Mouse (Mus musculus): ENCODE data around the gene Mapkapk3. TPM values are rescaled to one million over a fixed set of nuclear protein-coding genes. Genes with fewer than 3 reads are reported as not detected.

The Mapkapk3 gene
- polyA plus RNA-seq, 1 experiment from 2014 or later = 24.8 TPM

DNA sequence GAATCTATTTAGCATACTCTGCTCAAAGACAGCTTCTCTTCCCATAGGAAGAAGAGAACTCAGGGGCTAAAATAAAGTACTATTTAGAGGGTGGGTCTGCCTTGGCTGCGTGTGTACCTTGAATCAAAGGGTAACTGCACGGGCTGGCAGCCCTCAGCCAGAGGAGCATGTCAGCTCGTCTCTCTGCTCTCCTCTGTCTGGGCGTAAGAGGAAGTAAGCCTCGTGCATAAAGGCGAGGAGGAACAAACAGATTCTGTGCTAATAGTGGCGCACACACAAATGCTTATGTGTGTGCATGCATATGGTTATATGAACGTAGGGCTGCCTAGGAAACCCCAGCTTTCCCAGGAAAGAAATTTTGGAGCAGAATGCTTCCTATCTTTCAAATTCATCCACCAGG lies 28.8 kb downstream of the Mapkapk3 start:
- WGBS = 54% methylated on average over 8 of the region's 8 CpGs
- Histone ChIP-seq H3K9me3 (ENCODE audit: control insufficient read depth, low read depth, low read length) (no peaks in the 10 kb centered on the region), H3K27ac (ENCODE audit: low read length) (no peak overlapping the region), H3K9ac (replicated peaks; ENCODE audit: low read depth, low read length) (no peak overlapping the region), H3K36me3 (ENCODE audit: control insufficient read depth, insufficient read depth, low read length) (no peaks in the 10 kb centered on the region), H3K27me3 (ENCODE audit: control insufficient read depth, insufficient read depth, low read length) (no peaks in the 10 kb centered on the region), H3K4me3 (ENCODE audit: low read depth, low read length) (no peak overlapping the region), H3K4me1 (ENCODE audit: control insufficient read depth, insufficient read depth, low read length) (no peaks in the 10 kb centered on the region), H3K4me2 (replicated peaks; ENCODE audit: low read depth, low read length) (no peak overlapping the region)
- no peak for ATAC-seq (ENCODE audit: insufficient number of reproducible peaks, insufficient read depth, low FRiP score, low read depth)

DNA sequence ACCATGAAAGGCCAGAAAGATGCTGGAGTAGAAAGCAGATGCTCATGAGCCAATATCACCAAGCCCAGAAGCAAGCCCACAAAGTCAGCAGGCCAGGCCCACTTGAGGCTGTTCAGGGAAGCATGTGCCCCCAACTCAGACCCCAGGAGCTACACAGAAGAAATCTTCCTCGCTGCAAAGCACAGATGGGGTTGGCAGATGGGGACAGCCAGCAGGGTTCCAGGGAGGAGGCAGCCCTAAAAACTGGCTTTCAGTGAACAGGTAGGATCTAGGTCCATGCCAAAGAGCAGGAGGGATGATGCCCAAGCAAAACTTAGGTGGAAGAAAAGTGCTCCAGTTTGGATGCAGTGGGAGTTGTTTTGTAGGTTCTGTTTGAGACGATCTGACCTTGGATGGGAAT lies 29.2 kb downstream of the Mapkapk3 start:
- 75% methylated on average over 2 of the region's 2 CpGs for WGBS
- no peaks in the 10 kb centered on the region for H3K4me1 ChIP-seq (ENCODE audit: control insufficient read depth, insufficient read depth, low read length)
- no peak overlapping the region for H3K27ac ChIP-seq (ENCODE audit: low read length)
- no peaks in the 10 kb centered on the region for H3K27me3 ChIP-seq (ENCODE audit: control insufficient read depth, insufficient read depth, low read length)
- no peak overlapping the region for H3K4me2 ChIP-seq (replicated peaks; ENCODE audit: low read depth, low read length)
- no peak overlapping the region for H3K9ac ChIP-seq (replicated peaks; ENCODE audit: low read depth, low read length)
- H3K4me3 ChIP-seq (ENCODE audit: low read depth, low read length) = no peak overlapping the region
- no peaks in the 10 kb centered on the region for H3K36me3 ChIP-seq (ENCODE audit: control insufficient read depth, insufficient read depth, low read length)
- no peaks in the 10 kb centered on the region for H3K9me3 ChIP-seq (ENCODE audit: control insufficient read depth, low read depth, low read length)
- ATAC-seq (ENCODE audit: insufficient number of reproducible peaks, insufficient read depth, low FRiP score, low read depth) = no peak

DNA sequence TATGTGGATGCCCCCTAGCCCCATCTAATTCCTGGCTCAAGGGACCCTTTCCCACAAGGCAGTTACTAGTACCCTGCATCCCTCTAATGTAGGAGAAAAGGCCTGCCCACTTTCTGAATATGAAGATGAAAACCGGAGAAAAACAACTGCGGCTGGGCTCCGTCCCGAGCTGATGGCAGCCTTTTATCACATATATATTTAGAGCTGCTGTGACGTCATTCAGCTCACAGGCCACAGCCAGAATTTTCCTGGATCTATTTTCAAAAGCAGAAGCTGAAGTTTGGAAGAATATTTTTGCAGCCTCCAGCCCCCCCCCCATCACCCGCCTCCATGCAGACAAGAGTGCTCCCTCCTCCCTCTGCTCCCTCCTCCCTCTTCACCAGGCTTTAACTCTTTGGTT lies 30.1 kb downstream of the Mapkapk3 start:
- no peaks in the 10 kb centered on the region for H3K4me1 ChIP-seq (ENCODE audit: control insufficient read depth, insufficient read depth, low read length)
- ATAC-seq (ENCODE audit: insufficient number of reproducible peaks, insufficient read depth, low FRiP score, low read depth) = no peak

DNA sequence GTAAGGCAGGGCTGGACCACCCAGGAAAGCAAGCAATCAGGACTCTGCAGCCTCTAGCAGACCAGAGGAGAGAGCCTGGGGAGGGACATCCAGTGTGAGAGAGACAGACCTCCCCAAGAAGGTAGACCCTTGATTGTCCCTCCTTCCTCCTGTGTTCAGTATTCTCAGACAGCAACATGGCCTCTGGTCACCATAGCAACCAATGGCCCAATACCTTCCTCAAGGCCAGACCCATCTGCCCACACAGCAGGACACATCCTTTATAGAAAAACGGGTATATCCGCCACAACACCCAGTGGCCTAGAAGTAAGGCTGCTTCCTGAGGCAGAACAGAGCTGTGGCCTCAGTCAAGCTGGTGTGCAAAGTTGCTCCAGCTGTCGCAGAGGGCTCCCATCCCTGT lies 34.1 kb downstream of the Mapkapk3 start:
- Histone ChIP-seq H3K9ac (replicated peaks; ENCODE audit: low read depth, low read length) (no peak overlapping the region), H3K4me2 (replicated peaks; ENCODE audit: low read depth, low read length) (no peak overlapping the region), H3K36me3 (ENCODE audit: control insufficient read depth, insufficient read depth, low read length) (no peaks in the 10 kb centered on the region), H3K4me3 (ENCODE audit: low read depth, low read length) (no peak overlapping the region), H3K27ac (ENCODE audit: low read length) (no peak overlapping the region), H3K4me1 (ENCODE audit: control insufficient read depth, insufficient read depth, low read length) (no peaks in the 10 kb centered on the region), H3K27me3 (ENCODE audit: control insufficient read depth, insufficient read depth, low read length) (no peaks in the 10 kb centered on the region), H3K9me3 (ENCODE audit: control insufficient read depth, low read depth, low read length) (no peaks in the 10 kb centered on the region)
- WGBS = 58% methylated on average over 3 of the region's 3 CpGs
- no peak for ATAC-seq (ENCODE audit: insufficient number of reproducible peaks, insufficient read depth, low FRiP score, low read depth)

More for the DNA sequence above, 30.1 kb downstream of the Mapkapk3 start:
- no peaks in the 10 kb centered on the region for H3K27me3 ChIP-seq (ENCODE audit: control insufficient read depth, insufficient read depth, low read length)
- no peaks in the 10 kb centered on the region for H3K9me3 ChIP-seq (ENCODE audit: control insufficient read depth, low read depth, low read length)
- no peak overlapping the region for H3K9ac ChIP-seq (replicated peaks; ENCODE audit: low read depth, low read length)
- no peaks in the 10 kb centered on the region for H3K36me3 ChIP-seq (ENCODE audit: control insufficient read depth, insufficient read depth, low read length)
- 51% methylated on average over 6 of the region's 6 CpGs for WGBS
- H3K4me3 ChIP-seq (ENCODE audit: low read depth, low read length) = no peak overlapping the region
- H3K27ac ChIP-seq (ENCODE audit: low read length) = no peak overlapping the region
- no peak overlapping the region for H3K4me2 ChIP-seq (replicated peaks; ENCODE audit: low read depth, low read length)

DNA sequence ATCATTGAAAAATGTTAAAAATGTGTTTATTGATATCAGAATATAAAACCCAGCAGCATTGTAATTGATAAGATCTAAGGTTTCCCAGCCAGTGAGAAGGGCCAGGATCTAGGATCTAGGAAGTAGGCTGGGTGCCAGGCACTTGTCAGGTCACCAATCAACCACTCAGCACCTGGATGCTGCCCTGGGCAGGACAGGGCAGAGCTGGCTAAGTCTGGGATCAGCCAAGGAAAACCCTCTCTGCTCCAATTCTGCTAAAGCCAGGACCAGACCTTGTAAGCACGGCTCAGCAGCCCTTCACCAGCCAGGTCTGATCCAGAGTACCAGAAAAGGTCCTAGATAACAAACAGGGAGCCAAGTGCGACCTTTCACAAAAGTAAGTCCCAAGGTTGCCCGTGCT lies 34.8 kb downstream of the Mapkapk3 start:
- H3K4me1 ChIP-seq (ENCODE audit: control insufficient read depth, insufficient read depth, low read length) = no peaks in the 10 kb centered on the region
- H3K9ac ChIP-seq (replicated peaks; ENCODE audit: low read depth, low read length) = no peak overlapping the region
- no peak overlapping the region for H3K27ac ChIP-seq (ENCODE audit: low read length)
- H3K4me2 ChIP-seq (replicated peaks; ENCODE audit: low read depth, low read length) = no peak overlapping the region
- no peaks in the 10 kb centered on the region for H3K27me3 ChIP-seq (ENCODE audit: control insufficient read depth, insufficient read depth, low read length)
- no peaks in the 10 kb centered on the region for H3K9me3 ChIP-seq (ENCODE audit: control insufficient read depth, low read depth, low read length)
- H3K36me3 ChIP-seq (ENCODE audit: control insufficient read depth, insufficient read depth, low read length) = no peaks in the 10 kb centered on the region
- 90% methylated on average over 3 of the region's 3 CpGs for WGBS
- H3K4me3 ChIP-seq (ENCODE audit: low read depth, low read length) = no peak overlapping the region
- ATAC-seq (ENCODE audit: insufficient number of reproducible peaks, insufficient read depth, low FRiP score, low read depth) = no peak

DNA sequence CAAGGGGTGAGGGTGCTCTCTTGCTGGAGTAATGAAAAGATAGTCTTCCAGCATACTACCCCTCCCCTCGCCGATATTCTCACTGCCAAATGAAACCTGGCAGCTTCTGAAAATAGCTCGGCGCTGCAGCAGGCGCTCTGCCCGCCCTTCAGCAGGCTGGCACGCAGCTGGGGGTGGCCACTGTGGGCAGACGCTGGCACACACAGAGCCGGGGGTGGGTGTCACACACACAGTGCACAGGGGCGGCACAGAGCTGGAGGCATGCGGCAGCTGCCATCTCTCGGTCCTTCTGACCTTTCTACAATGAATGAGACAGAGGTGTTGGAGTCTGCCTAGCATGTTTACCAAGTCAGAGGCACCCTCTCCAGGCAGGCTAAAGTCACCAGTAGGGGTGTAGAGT lies 35.2 kb downstream of the Mapkapk3 start:
- Histone ChIP-seq H3K9ac (replicated peaks; ENCODE audit: low read depth, low read length) (no peak overlapping the region), H3K36me3 (ENCODE audit: control insufficient read depth, insufficient read depth, low read length) (no peaks in the 10 kb centered on the region), H3K4me2 (replicated peaks; ENCODE audit: low read depth, low read length) (no peak overlapping the region), H3K4me1 (ENCODE audit: control insufficient read depth, insufficient read depth, low read length) (no peaks in the 10 kb centered on the region), H3K27ac (ENCODE audit: low read length) (no peak overlapping the region), H3K4me3 (ENCODE audit: low read depth, low read length) (no peak overlapping the region), H3K9me3 (ENCODE audit: control insufficient read depth, low read depth, low read length) (no peaks in the 10 kb centered on the region), H3K27me3 (ENCODE audit: control insufficient read depth, insufficient read depth, low read length) (no peaks in the 10 kb centered on the region)
- no peak for ATAC-seq (ENCODE audit: insufficient number of reproducible peaks, insufficient read depth, low FRiP score, low read depth)
- WGBS = 70% methylated on average over 12 of the region's 12 CpGs

DNA sequence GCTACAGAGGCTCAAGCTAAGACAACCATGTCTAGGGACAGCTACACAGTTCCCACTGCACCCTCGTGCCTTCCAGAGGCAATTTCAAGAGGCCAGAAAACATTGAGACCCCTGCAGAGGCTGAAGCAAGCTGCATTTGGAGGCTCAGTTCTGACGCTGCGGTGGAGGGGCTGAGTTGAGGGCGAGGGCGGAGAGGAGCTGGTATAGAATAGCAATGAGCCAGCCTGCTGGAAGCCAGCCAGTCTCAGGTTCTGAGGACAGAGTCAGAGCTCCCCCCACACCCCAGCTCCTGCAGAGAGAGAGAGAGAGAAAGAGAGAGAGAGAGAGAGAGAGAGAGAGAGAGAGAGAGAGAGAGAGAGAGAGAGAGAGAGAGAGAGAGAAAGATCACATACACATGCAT lies 37.5 kb downstream of the Mapkapk3 start:
- no peaks in the 10 kb centered on the region for H3K36me3 ChIP-seq (ENCODE audit: control insufficient read depth, insufficient read depth, low read length)
- no peak for ATAC-seq (ENCODE audit: insufficient number of reproducible peaks, insufficient read depth, low FRiP score, low read depth)
- no peak overlapping the region for H3K27ac ChIP-seq (ENCODE audit: low read length)
- no peaks in the 10 kb centered on the region for H3K9me3 ChIP-seq (ENCODE audit: control insufficient read depth, low read depth, low read length)
- no peak overlapping the region for H3K4me3 ChIP-seq (ENCODE audit: low read depth, low read length)
- no peaks in the 10 kb centered on the region for H3K27me3 ChIP-seq (ENCODE audit: control insufficient read depth, insufficient read depth, low read length)
- no peaks in the 10 kb centered on the region for H3K4me1 ChIP-seq (ENCODE audit: control insufficient read depth, insufficient read depth, low read length)
- no peak overlapping the region for H3K4me2 ChIP-seq (replicated peaks; ENCODE audit: low read depth, low read length)
- whole genome bisulfite sequencing = 17% methylated on average over 5 of the region's 5 CpGs
- no peak overlapping the region for H3K9ac ChIP-seq (replicated peaks; ENCODE audit: low read depth, low read length)

DNA sequence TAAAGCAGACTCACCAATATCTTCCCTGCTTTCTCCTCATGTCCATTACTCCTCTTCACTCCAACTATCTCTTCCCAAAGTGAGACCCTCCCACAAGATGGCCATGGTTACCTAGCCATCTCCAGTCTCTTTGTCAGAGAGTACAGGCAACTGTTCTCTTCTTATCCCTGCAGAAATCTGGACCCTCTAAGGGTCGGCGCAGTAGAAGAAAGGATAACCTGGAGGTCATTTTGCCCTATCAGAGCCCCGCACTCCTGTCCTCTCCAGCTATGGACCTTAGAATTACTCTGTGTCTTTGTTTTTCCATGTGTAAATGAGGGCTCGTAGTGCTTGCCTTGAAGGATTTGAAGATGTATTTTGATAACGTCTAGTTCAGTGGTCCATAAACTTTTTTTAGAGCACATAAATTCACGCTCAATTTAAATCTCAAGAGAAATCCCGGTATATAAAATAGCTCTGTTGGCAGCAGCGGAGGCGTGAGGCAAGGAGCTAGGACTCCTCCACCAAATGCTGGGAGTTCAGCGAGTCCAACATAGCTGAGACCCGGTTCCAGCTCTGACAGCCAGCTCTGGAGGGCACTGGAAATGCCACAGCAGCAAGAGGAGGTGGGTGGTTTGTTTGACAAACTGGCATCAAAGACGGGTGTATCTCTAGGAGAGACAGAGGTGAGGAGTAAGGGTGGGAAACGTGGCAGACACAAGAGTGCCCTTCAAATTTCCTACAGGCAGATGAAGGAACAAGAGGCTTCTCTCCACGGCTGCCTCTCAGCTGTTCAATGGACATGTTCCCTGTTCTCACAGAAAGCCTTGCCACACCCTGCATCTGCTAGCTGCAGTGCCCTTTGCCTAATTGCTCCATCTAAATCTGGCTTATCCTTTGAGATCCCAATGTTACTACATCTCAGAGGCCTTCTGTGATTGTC lies 39.0 kb downstream of the Mapkapk3 start:
- H3K9me3 ChIP-seq (ENCODE audit: control insufficient read depth, low read depth, low read length) = no peaks in the 10 kb centered on the region
- 79% methylated on average over 14 of the region's 14 CpGs for WGBS
- H3K36me3 ChIP-seq (ENCODE audit: control insufficient read depth, insufficient read depth, low read length) = no peaks in the 10 kb centered on the region
- H3K4me1 ChIP-seq (ENCODE audit: control insufficient read depth, insufficient read depth, low read length) = no peaks in the 10 kb centered on the region
- no peaks in the 10 kb centered on the region for H3K27me3 ChIP-seq (ENCODE audit: control insufficient read depth, insufficient read depth, low read length)
- no peak for ATAC-seq (ENCODE audit: insufficient number of reproducible peaks, insufficient read depth, low FRiP score, low read depth)
- H3K9ac ChIP-seq (replicated peaks; ENCODE audit: low read depth, low read length) = no peak overlapping the region
- no peak overlapping the region for H3K4me3 ChIP-seq (ENCODE audit: low read depth, low read length)
- no peak overlapping the region for H3K4me2 ChIP-seq (replicated peaks; ENCODE audit: low read depth, low read length)
- H3K27ac ChIP-seq (ENCODE audit: low read length) = no peak overlapping the region

DNA sequence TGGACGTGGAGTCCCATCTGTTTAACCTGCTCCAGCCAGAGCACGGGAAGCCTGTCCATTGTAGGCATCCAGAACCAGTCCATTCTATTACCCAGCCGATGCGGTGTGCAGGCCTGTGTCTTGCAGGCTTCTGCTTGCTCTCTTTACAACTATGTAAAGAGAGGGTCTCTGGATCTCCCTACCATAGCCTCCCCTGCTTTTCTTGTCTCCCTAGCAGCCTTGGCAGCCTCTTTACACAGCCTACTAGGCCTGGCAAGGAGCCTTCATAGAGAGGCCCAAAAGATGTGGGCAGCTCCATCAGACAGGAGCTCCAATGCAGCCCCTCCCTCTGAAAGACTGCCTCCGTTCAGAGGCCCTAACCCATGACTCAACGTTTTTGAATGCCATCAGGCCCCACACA lies 40.5 kb downstream of the Mapkapk3 start:
- Histone ChIP-seq H3K4me2 (replicated peaks; ENCODE audit: low read depth, low read length) (no peak overlapping the region), H3K4me1 (ENCODE audit: control insufficient read depth, insufficient read depth, low read length) (no peaks in the 10 kb centered on the region), H3K27me3 (ENCODE audit: control insufficient read depth, insufficient read depth, low read length) (no peaks in the 10 kb centered on the region), H3K9ac (replicated peaks; ENCODE audit: low read depth, low read length) (no peak overlapping the region), H3K27ac (ENCODE audit: low read length) (no peak overlapping the region), H3K9me3 (ENCODE audit: control insufficient read depth, low read depth, low read length) (no peaks in the 10 kb centered on the region), H3K4me3 (ENCODE audit: low read depth, low read length) (no peak overlapping the region), H3K36me3 (ENCODE audit: control insufficient read depth, insufficient read depth, low read length) (no peaks in the 10 kb centered on the region)
- no peak for ATAC-seq (ENCODE audit: insufficient number of reproducible peaks, insufficient read depth, low FRiP score, low read depth)
- WGBS = 69% methylated on average over 6 of the region's 6 CpGs

Measured in stomach, embryonic 14.5 days (tissue).